Mouse (Mus musculus) hindbrain, postnatal 0 days (tissue): ENCODE measurements around the gene Gm17660. TPM values are rescaled to one million over a fixed set of nuclear protein-coding genes. Genes with fewer than 3 reads are reported as not detected.
A peak's percentile ranks its signal among the peaks of the same experiment; 100 is the strongest.

ENCODE experiments used
- ATAC-seq: fragments of 200-750 bp; cut with Nextera tagmentation; 2 replicates; pipeline ENCODE4 v1.8.0; 2017; ENCODE audit warnings: mild to moderate bottlenecking, moderate TSS enrichment, moderate library complexity
- DNase-seq: peaks from one replicate; pipeline ENCODE4 v3.0.0-alpha.2; 2015; ENCODE audit warnings: low spot score
- H3K27ac ChIP-seq: fragments of 300-500 bp; sonication (generic); 2 replicates; pipeline ENCODE4 v1.5.1; 2014; ENCODE audit warnings: mild to moderate bottlenecking
- H3K27me3 ChIP-seq: fragments of 300-500 bp; sonication (generic); 2 replicates; pipeline ENCODE4 v1.6.1; 2014; ENCODE audit warnings: low read length, mixed read lengths; ENCODE audit not compliant: insufficient read depth
- H3K36me3 ChIP-seq: fragments of 300-500 bp; sonication (generic); 2 replicates; pipeline ENCODE4 v1.6.1; 2014; ENCODE audit warnings: low read length, mixed read lengths; ENCODE audit not compliant: insufficient read depth
- H3K4me1 ChIP-seq: fragments of 300-500 bp; sonication (generic); 2 replicates; pipeline ENCODE4 v1.6.1; 2014; ENCODE audit warnings: antibody characterized with exemption, low read length, mixed read lengths; ENCODE audit not compliant: insufficient read depth
- H3K4me2 ChIP-seq: fragments of 300-500 bp; sonication (generic); 2 replicates; pipeline ENCODE4 v1.6.1; 2014; ENCODE audit warnings: low read depth, mild to moderate bottlenecking, low read length, moderate library complexity, mixed read lengths
- H3K4me3 ChIP-seq: fragments of 300-500 bp; sonication (generic); 2 replicates; pipeline ENCODE4 v1.5.1; 2014; ENCODE audit warnings: low read length
- H3K9ac ChIP-seq: fragments of 300-500 bp; sonication (generic); replicated peaks from 2 replicates; pipeline ENCODE4 v1.6.1; 2014; ENCODE audit warnings: mild to moderate bottlenecking, low read length, moderate library complexity, mixed read lengths
- H3K9me3 ChIP-seq: fragments of 300-500 bp; sonication (generic); 2 replicates; pipeline ENCODE4 v1.6.1; 2016; ENCODE audit warnings: low read length, mixed read lengths
- CTCF ChIP-seq: IDR thresholded peaks from 2 replicates; pipeline ENCODE4 v1.5.1; 2016; ENCODE audit warnings: antibody characterized with exemption, control low read depth, low read depth
- WGBS: fragments of 180-500 bp; shearing (Covaris S2); extraction: QIAGEN DNeasy Blood & Tissue Kit; methylation state at CpG from one replicate; pipeline ENCODE4 v1.1.7; 2014; 5-methylcytosine and 5-hydroxymethylcytosine counted together
- polyA plus RNA-seq: library from polyadenylated mRNA; unstranded; fragments of >200 nt; fragmentation: Nextera tagmentation; extraction: Ambion mirVana; gene quantifications from 2 replicates; pipeline ENCODE4 v1.2.1, GENCODE M21; 2015
- total RNA-seq: library from RNA; depleted of rRNA; stranded (reverse); fragments of >200 nt; gene quantifications from 2 replicates; pipeline ENCODE4 v1.2.3, GENCODE M21; 2014

The Gm17660 gene
- total and polyA plus RNA-seq, 2 experiments from 2014 or later: 0.58 to 0.61 TPM

DNA sequence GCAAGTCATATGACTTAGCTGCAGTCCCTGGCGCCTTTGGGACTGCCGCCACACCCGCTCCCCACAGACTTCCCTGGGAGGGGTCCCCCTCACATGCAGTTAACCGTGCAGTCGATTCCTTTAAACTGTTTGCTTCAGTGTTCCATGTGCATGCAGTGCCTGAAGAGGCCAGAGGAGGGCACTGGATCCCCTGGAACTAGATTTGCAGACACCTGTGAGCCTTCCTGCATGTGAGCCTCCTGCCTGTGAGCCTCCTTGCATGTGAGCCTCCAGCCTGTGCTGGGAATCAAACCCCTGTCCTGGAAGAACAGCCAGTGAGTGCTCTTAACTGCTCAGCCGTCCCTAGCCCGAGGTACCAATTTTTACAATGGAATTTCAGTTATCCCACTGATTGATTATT lies 8.7 kb downstream of the Gm17660 start:
- H3K27ac ChIP-seq: no peak overlapping the region
- 79% methylated on average over 7 of the region's 7 CpGs for WGBS
- H3K4me1 ChIP-seq: 0 out of 2 replicates have a peak, but pooled peaks cover 8% of the 10 kb centered on the region
- H3K4me3 ChIP-seq: no peak overlapping the region
- TF ChIP-seq CTCF: peak; percentile 76
- DNase-seq: peak; percentile 44
- no peaks in the 10 kb centered on the region for H3K27me3 ChIP-seq
- no peak; the same call in 1 of the 2 replicates for ATAC-seq
- no peak overlapping the region for H3K9ac ChIP-seq
- H3K4me2 ChIP-seq: no peak overlapping the region
- peaks cover 4% of the 10 kb centered on the region; the same call in 1 of the 2 replicates for H3K36me3 ChIP-seq
- H3K9me3 ChIP-seq: no peaks in the 10 kb centered on the region

- no peak overlapping the region for H3K4me3 ChIP-seq
- WGBS: 87% methylated on average over 11 of the region's 11 CpGs
- H3K27me3 ChIP-seq: no peaks in the 10 kb centered on the region
- H3K9ac ChIP-seq: no peak overlapping the region
- no peaks in the 10 kb centered on the region for H3K4me1 ChIP-seq
- DNase-seq: no peak
- no peak for TF ChIP-seq CTCF
- H3K4me2 ChIP-seq: no peak overlapping the region
- H3K27ac ChIP-seq: peak overlapping the region; percentile 27; the same call in 1 of the 2 replicates
- H3K9me3 ChIP-seq: no peaks in the 10 kb centered on the region
- H3K36me3 ChIP-seq: peaks cover 12% of the 10 kb centered on the region; the same call in 1 of the 2 replicates
- ATAC-seq: no peak
Observed at GRCm38 (mm10) chr5:104062773-104063551, 14.4 kb downstream of the Gm17660 start.

- Histone ChIP-seq H3K4me3 (no peak overlapping the region), H3K27ac (peak overlapping the region; percentile 67), H3K4me2 (no peak overlapping the region), H3K4me1 (no peaks in the 10 kb centered on the region), H3K9ac (no peak overlapping the region), H3K27me3 (no peaks in the 10 kb centered on the region), H3K9me3 (no peaks in the 10 kb centered on the region), H3K36me3 (peaks cover 12% of the 10 kb centered on the region; the same call in 1 of the 2 replicates)
- no peak for TF ChIP-seq CTCF
- ATAC-seq (peak; percentile 85), DNase-seq (peak; percentile 48)
- 76% methylated on average over 13 of the region's 13 CpGs for WGBS
Observed at GRCm38 (mm10) chr5:104061936-104062772, 15.3 kb downstream of the Gm17660 start.

DNA sequence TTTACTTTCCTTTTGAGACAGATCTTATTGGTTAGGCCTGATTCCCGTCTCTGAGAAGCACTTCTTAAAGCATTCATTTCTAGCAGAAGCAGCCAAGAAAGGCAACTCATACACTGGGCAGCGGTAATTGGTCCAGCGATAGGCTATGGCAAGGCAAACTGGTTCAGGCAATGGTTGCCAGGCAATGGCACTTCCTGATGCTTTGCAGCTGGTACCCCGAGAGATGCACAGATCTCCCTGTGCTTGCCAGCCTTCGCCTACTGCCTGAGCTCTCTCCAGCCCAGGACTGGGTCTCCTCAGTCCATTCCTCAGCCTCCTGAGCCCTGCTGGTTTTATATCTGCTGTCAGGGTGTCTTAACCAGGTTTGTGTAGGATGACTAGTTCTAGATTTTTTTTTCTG lies 17.0 kb downstream of the Gm17660 start:
- Histone ChIP-seq H3K27ac (no peak overlapping the region), H3K9ac (no peak overlapping the region), H3K36me3 (peaks cover 12% of the 10 kb centered on the region; the same call in 1 of the 2 replicates), H3K4me1 (no peaks in the 10 kb centered on the region), H3K4me3 (no peak overlapping the region), H3K9me3 (no peaks in the 10 kb centered on the region), H3K4me2 (no peak overlapping the region), H3K27me3 (no peaks in the 10 kb centered on the region)
- TF ChIP-seq CTCF: no peak
- DNase-seq (peak; percentile 56), ATAC-seq (no peak)
- 61% methylated on average over 5 of the region's 5 CpGs for WGBS

GRCm38 (mm10) chr5:104059628-104060027 lies 17.8 kb downstream of the Gm17660 start:
- ATAC-seq (no peak), DNase-seq (no peak)
- Histone ChIP-seq H3K36me3 (peaks cover 8% of the 10 kb centered on the region; the same call in 1 of the 2 replicates), H3K27me3 (no peaks in the 10 kb centered on the region), H3K9ac (no peak overlapping the region), H3K4me2 (no peak overlapping the region), H3K4me3 (no peak overlapping the region), H3K4me1 (no peaks in the 10 kb centered on the region), H3K27ac (0 out of 2 replicates have a peak overlapping the region, but pooled peaks have one; percentile 32), H3K9me3 (no peaks in the 10 kb centered on the region)
- 82% methylated on average over 9 of the region's 9 CpGs for WGBS
- no peak for TF ChIP-seq CTCF

- peaks cover 11% of the 10 kb centered on the region; the same call in 1 of the 2 replicates for H3K36me3 ChIP-seq
- no peak for DNase-seq
- no peaks in the 10 kb centered on the region for H3K9me3 ChIP-seq
- TF ChIP-seq CTCF: peak; percentile 66
- no peak for ATAC-seq
- H3K9ac ChIP-seq: no peak overlapping the region
- no peak overlapping the region for H3K4me3 ChIP-seq
- H3K27me3 ChIP-seq: no peaks in the 10 kb centered on the region
- H3K27ac ChIP-seq: no peak overlapping the region
- H3K4me2 ChIP-seq: no peak overlapping the region
- H3K4me1 ChIP-seq: no peaks in the 10 kb centered on the region
- 63% methylated on average over 15 of the region's 15 CpGs for WGBS
Observed at GRCm38 (mm10) chr5:104058021-104058420, 19.4 kb downstream of the Gm17660 start.
